Mouse (Mus musculus): Measurements from ENCODE around the gene Nup85. TPM values are rescaled to one million over a fixed set of nuclear protein-coding genes. Genes with fewer than 3 reads are reported as not detected.
A peak's percentile ranks its signal among the peaks of the same experiment; 100 is the strongest.

Gene Nup85
- total RNA-seq, 2 experiments from 2014 or later, result 48.7 to 49.3 TPM

DNA sequence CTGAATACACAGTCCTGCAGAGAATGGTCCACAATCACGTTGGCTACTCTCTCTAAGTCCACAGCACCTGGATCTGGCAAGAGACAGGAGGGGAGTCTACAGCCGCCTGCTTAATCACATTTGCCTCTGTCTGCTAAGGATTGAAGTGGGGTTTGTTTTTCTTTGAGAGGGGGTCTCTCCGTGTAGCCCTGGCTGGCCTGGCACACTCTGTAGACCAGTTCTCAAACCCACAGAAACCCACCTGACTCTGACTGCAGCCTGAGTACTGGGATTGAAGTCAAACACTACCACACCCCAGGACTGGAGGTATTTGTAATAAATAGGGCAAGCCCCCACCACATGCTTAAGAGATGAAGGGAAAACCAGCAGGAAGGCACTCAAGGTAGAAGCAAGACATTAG lies 45.3 kb downstream of the Nup85 start:
- DNase-seq (ENCODE audit: low spot score in 2 of 2), result no peak
- no peak overlapping the region for H3K4me3 ChIP-seq
- no peak for TF ChIP-seq CTCF (conservative IDR thresholded peaks at IDR 0.05)
- no peak overlapping the region for H3K27ac ChIP-seq

DNA sequence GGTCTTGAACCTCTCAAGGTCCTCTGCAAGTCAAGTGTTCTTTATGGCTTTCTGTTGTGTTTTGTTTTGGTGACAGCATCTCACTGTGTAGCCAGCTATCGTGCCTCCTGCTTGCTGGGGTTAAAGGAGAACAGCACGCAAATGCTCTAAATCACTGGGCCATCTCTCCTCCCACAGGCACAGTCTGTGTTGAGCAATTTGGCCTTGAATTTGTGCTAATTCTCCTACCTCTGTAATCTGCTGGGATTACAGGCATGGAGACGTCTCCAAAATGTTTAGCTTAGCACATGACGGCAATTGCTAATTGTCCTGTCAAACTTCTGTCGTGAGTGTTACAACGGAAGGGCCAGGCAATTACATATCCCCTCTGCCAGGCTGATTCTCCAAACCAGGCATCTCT lies 46.9 kb downstream of the Nup85 start:
- Histone ChIP-seq H3K27ac (peak overlapping the region; percentile 95; the same call in 1 of the 2 replicates), H3K4me3 (no peak overlapping the region)
- no peak for TF ChIP-seq CTCF (conservative IDR thresholded peaks at IDR 0.05)
- DNase-seq (ENCODE audit: low spot score in 2 of 2), result no peak

DNA sequence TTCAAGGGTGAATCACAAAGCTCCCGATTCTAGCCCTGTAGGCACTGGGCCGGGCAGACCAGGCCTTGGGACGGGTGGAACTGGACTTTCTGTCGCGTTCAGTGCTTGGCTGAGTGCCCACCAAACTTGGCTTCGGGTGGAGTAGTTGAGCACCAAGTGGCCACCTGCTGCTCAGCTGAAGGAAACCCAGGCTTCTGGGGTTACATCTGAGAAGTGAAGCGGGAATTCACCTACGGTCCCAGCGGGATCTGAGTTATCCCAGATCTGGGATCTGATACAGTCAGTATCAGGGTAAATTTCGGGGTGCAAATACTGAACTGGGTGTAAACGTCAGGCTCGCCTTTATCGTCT lies 47.8 kb downstream of the Nup85 start:
- H3K4me3 ChIP-seq, result peak overlapping the region; percentile 69
- peak overlapping the region; percentile 95 for H3K27ac ChIP-seq
- peak in 1 of 2 experiments; percentile 62 for DNase-seq (ENCODE audit: low spot score in 2 of 2)
- no peak for TF ChIP-seq CTCF (conservative IDR thresholded peaks at IDR 0.05)

DNA sequence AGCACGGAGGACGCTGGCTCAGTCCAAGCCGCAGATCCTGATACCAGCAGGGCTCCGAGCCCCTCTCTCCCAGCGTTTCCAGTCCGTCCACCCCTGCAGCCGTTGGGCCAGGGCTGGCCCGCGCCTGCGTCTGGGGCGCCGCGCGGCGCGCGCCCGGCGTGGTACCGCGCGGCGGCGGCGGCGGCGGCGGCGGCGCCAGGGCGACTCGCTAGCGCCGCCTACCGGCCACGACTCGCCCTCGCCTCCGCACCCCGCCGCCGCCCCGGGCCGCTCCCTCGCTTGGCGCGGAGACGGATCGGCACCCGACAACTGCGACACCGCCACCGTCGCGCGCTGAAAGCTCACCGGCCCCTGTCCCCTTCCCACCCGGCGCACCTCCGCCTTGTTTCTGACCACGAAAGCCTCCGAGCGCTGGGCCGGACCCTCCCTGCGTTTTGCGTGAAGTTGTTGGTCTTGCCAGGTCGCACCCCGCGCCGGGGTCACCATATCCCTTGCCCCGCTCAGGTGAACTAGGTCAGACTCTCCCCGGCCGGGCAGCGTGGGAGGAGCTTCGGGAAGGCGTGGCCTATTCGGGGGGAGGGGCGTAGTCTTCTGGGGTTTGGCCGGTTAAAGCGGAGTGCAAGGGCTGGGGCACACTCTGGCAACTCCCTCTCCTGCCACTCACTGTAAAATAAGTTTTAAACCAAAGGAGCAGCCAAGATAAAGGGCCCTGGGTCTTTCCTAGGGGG lies 48.3 kb downstream of the Nup85 start, which contains the start of gene Mif4gd:
Gene Mif4gd, minus strand, starts transcription at position 560 of the 728 bp plus-strand sequence.
- peak; percentile 69 for TF ChIP-seq CTCF (conservative IDR thresholded peaks at IDR 0.05)
- DNase-seq (ENCODE audit: low spot score in 2 of 2), result peak; percentile 77 to 82
- Histone ChIP-seq H3K4me3 (peak within 1 kb of the TSS; percentile 69), H3K27ac (peak within 1 kb of the TSS; percentile 95)

DNA sequence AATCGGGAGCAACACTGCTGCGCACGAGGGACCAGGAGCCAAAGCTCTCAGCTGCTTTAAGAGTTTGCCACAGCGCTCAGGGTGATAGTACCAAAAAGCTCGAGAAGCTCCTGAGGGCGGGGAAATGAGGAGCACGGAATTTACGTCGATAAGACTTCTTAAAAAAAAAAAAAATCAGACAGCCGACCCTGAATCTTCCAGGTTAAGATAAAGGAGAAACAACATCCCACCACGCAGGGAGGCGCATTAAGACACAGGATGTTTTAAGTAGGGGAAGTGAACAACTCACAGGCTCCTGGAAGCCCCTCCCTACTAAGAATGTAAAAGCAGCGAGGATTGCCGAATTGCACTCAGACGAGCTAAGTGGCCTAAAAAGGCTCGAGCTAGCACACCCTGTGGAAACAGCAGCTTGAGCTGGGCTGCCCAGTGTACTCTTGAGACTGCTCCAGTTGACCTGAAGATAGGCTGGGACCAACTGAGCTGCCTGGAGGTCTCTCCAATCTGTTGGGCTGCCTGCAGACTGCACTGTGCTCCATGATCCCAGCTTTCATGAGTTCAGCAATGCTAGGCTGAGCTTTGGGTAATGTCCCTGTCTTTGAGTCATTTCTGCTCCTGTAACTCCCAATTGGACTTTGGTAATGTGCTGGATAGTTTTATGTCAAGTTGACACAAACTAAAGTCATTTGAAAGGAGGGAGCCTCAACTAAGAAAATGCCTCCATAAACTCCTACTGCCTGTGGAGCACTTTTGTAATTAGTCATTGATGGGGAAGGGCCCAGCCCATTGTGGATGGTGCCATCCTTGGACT lies 49.1 kb downstream of the Nup85 start:
- no peak for TF ChIP-seq CTCF (conservative IDR thresholded peaks at IDR 0.05)
- no peak for DNase-seq (ENCODE audit: low spot score in 2 of 2)
- Histone ChIP-seq H3K4me3 (peak overlapping the region; percentile 69), H3K27ac (peak overlapping the region; percentile 95)

DNA sequence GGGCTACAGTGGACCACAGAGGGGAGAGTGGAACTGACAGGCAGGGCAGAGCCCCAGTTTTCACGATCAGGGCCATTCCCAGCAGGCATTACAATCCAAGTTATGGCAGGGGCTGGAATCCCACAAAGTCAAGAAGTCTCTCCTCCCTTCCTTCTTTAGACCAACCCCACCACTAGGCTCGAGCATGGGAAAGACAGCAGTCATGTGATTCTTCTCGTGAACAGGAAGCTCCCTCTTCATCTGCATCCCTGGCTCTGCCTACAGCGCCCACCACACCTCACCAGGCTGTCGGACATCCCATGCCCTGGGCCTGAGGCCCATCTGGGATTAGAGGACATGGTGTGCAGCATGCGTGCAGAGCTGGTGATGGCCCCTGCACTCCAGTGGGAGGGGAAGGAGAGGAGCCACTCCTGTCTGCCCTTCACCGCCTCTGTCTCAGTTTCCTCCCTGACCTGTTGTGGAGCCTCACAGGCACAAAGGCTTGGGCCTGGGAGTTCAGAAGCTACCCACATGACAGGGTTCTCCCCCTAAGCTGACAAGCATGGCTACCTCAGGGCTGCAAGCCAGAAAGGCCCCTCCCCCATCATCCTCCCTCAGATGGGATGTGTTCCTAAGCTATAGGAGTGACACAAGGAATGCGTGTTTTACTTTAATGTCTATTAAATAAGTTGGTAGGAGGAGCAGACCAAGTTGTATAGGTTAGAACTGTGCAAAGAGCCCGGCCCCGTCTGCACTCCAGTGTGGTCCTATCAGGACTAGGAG lies 50.3 kb downstream of the Nup85 start:
- Histone ChIP-seq H3K4me3 (no peak overlapping the region), H3K27ac (no peak overlapping the region; the same call in 1 of the 2 replicates)
- no peak for DNase-seq (ENCODE audit: low spot score in 2 of 2)
- TF ChIP-seq CTCF (conservative IDR thresholded peaks at IDR 0.05), result no peak

DNA sequence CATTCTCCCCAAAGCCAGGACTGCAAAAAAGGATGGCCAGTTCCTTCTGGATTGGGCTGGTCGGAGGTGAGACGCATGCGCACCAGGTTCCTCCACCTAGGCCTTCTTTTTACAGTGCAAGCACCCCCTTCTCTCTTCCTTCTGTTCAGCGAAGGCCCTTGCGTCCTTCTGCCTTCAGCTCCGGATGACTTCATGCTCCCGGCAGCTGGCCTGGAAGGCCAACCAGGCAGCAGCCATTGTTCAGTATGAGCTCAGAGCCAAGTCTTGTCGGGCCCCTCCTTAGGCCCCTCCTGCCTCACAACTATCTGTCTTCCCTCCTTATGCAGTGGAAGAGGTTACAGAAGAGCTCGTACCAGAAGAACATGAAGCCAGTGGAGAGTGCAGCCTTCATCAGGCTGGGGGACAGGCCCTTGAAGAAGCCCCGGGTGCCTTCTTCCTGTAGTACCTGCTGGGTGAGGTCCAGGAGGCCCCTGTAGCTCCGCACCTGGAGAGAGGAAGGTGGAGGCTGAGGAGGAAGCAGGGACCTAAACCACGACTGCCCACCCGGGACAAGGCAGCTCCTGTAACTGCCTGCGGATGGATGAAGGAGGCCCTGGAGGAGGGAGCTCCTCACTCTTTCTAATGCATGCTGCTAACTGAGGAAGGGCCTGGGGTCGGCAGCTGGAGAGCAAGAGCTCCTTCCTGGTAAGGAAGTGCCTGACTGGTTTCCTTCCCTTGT lies 51.0 kb downstream of the Nup85 start:
- Histone ChIP-seq H3K27ac (peak overlapping the region; percentile 14; the same call in 1 of the 2 replicates), H3K4me3 (no peak overlapping the region)
- no peak for TF ChIP-seq CTCF (conservative IDR thresholded peaks at IDR 0.05)
- DNase-seq (ENCODE audit: low spot score in 2 of 2), result no peak

DNA sequence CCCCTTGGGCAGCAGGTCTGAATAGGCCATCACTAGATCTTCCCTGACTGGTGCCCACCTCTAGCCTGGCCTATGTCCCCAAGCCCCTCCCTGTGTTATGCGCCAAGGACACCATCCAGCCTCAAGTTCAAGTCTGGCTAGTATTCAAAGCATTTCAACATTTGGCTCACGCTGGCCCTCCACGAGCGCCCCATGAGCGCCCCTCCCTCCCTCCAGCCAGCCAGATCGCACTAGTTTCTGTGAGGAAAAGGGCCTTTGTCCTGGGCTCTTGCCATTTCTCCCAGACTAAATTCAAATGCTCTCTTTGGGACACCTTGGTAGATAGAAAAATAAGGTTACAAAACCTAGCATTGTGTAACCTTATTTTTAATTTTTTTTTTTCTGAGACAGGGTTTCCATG lies 51.6 kb downstream of the Nup85 start:
- TF ChIP-seq CTCF (conservative IDR thresholded peaks at IDR 0.05), result no peak
- Histone ChIP-seq H3K27ac (0 out of 2 replicates have a peak overlapping the region, but pooled peaks have one; percentile 14), H3K4me3 (no peak overlapping the region)
- no peak for DNase-seq (ENCODE audit: low spot score in 2 of 2)

DNA sequence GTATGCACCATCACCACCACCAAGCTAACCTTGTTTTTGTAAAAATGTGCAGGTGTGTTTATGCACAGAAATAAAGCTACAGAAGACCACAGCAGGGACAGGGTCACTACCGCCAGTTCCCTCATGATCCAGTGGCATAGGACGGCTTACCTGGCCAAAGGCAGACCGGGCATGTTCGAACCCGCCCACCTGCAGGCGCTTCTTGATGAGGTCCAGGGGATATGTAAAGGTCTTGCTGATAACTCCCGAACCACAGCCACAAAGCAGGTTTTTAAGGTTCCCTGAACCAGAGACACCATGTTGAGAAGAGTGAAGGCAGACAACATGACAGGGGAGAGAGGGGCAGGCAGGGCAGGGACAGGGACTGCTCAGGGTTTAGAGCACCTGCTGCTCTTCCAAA lies 52.1 kb downstream of the Nup85 start:
- no peak overlapping the region for H3K27ac ChIP-seq
- H3K4me3 ChIP-seq, result no peak overlapping the region
- TF ChIP-seq CTCF (conservative IDR thresholded peaks at IDR 0.05), result no peak
- no peak for DNase-seq (ENCODE audit: low spot score in 2 of 2)

DNA sequence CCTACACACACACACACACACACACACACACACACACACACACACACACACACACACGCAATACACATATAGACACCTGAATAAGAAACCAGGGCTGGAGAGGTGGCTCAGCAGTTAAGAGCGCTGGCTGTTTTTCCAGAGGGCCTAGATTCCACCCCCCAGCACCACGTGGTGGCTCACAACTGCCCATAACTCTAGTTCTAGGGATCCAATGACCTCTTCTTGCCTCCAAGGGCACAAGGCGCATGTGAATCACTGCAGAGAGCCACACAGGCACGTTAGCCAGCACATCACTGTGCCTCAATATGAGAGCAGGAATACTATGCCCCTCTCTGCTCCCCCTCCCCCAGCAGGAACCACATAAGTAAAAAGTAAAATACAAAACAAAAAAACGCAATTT lies 52.7 kb downstream of the Nup85 start:
- no peak for DNase-seq (ENCODE audit: low spot score in 2 of 2)

DNA sequence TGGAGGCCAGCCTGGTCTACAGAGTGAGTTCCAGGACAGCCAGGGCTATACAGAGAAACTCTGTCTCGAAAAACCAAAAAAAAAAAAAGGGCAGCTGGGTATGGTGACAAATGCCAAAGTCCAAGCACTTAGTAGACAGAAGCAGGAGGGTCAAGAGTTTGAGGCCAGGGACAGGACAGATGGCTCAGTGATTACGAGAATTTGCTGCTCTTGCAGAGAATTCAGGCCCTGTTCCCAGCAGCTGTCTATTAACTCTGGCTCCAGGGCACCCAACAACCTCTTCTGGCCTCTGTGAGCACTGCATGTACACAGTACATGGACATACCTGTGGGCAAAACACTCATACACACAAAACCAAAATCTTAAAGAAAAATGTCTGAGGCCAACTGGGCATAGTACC lies 53.8 kb downstream of the Nup85 start:
- Histone ChIP-seq H3K4me3 (no peak overlapping the region), H3K27ac (no peak overlapping the region)
- DNase-seq (ENCODE audit: low spot score in 2 of 2), result no peak
- TF ChIP-seq CTCF (conservative IDR thresholded peaks at IDR 0.05), result no peak

More for the DNA sequence above, 52.7 kb downstream of the Nup85 start:
- Histone ChIP-seq H3K27ac (no peak overlapping the region), H3K4me3 (no peak overlapping the region)
- TF ChIP-seq CTCF (conservative IDR thresholded peaks at IDR 0.05), result no peak
